ENCODE assay signal across 19 mouse cellular contexts in the genomic region with DNA sequence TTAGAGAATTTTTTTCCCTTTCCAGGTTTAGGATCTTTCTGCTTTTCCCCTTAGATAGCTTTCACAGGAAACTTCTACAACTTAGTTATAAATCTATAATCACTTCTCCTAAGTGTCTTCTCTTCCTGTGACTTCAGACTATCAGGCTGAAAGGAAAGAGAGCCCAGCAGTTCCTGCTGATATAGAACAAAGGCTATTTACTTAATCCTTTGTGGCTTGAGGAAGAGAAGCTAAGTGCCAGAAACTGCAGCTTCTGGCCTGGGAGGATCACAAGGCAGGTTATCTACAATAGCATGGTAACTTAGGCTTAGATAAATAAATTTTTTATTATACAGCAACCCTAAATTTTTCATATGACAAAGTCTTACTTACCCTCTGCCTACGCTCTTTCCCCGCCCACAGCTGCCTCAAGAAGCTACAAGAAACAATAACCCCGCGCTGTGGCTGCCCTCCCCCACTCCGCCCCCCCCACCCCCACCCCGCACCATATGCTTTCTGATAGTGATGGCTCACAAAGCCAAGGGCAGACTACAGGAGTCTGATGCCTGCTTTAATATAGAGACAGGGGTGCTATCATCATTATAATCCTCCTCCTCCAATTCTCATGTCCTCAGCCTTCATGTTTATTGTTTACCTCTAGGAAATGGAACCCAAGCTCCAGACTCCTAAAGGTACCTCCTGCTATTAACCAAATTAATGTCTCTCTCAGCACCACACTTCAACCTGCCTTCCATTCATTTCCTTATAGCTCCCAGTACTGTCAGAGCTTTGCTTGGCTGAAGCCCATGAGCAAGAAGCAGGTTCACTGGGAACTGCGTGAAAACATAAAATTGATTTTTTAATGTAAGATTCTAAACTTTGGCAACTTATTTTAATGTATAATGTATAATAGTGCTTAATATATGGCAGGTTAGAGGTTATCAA.
DNase-seq lines count a peak whose midpoint lies in the region; ATAC-seq and TF ChIP-seq lines count a peak whose summit lies in the region.
"Had no signal": no experiment of that assay in that cellular context is flagged by ENCODE, and none has a peak within 500 bp of the region (broad histone marks: within the 10 kb centered on the region; RNA-seq: fewer than 3 reads in every experiment).

No protein-coding gene starts in this region.

- TF ChIP-seq CTCF in hindbrain, postnatal 0 days (IDR thresholded peaks at IDR 0.05; ENCODE audit: low read depth), result no peak

- no peak for ATAC-seq in hindbrain, postnatal 0 days
- peak; percentile 59; the same call in 1 of the 2 replicates for ATAC-seq in forebrain, embryonic 13.5 days
- peak; percentile 51; the same call in 1 of the 2 replicates for ATAC-seq in hindbrain, embryonic 15.5 days (ENCODE audit: low FRiP score, low read depth)
- ATAC-seq in megakaryocyte progenitor cell, adult 5-6 weeks (replicated peaks; ENCODE audit: poor library complexity), result no peak
- ATAC-seq: intestine, embryonic 16.5 days had no signal

- H3K27me3 ChIP-seq in hindbrain, embryonic 10.5 days (ENCODE audit: insufficient read depth, poor library complexity, severe bottlenecking), result no peaks in the 10 kb centered on the region
- no peaks in the 10 kb centered on the region for H3K27me3 ChIP-seq in hindbrain, postnatal 0 days (ENCODE audit: insufficient read depth, low read length)
- no peaks in the 10 kb centered on the region for H3K27me3 ChIP-seq in forebrain, embryonic 13.5 days
- H3K27me3 ChIP-seq in hindbrain, embryonic 15.5 days, result no peaks in the 10 kb centered on the region
- H3K27me3 ChIP-seq: embryonic facial prominence, embryonic 13.5 days; heart, embryonic 13.5 days; limb, embryonic 12.5 days; liver, embryonic 13.5 days had no signal

- no peaks in the 10 kb centered on the region for H3K36me3 ChIP-seq in hindbrain, embryonic 10.5 days
- H3K36me3 ChIP-seq in hindbrain, postnatal 0 days (ENCODE audit: insufficient read depth, low read length), result no peaks in the 10 kb centered on the region
- no peaks in the 10 kb centered on the region for H3K36me3 ChIP-seq in forebrain, embryonic 13.5 days (ENCODE audit: poor library complexity, severe bottlenecking)
- no peaks in the 10 kb centered on the region for H3K36me3 ChIP-seq in hindbrain, embryonic 15.5 days
- H3K36me3 ChIP-seq: embryonic facial prominence, embryonic 13.5 days; heart, embryonic 13.5 days; limb, embryonic 12.5 days; liver, embryonic 13.5 days had no signal

- WGBS in hindbrain, embryonic 10.5 days, result 25% methylated on average over 7 of the region's 7 CpGs
- 19% methylated on average over 7 of the region's 7 CpGs for WGBS in hindbrain, postnatal 0 days
- WGBS in forebrain, embryonic 13.5 days, result 28% methylated on average over 7 of the region's 7 CpGs
- 19% methylated on average over 7 of the region's 7 CpGs for WGBS in hindbrain, embryonic 15.5 days

- DNase-seq in hindbrain, embryonic 10.5 days (ENCODE audit: low spot score), result peak; percentile 29
- DNase-seq in hindbrain, postnatal 0 days (ENCODE audit: low spot score), result no peak
- peak; percentile 20 for DNase-seq in R1 (ENCODE audit: low read depth, low spot score)
- DNase-seq in thymus, postnatal 25 days, result no peak
- DNase-seq: cerebellum, adult 11 months; cerebellum, postnatal 14 days; heart, postnatal 36 days; liver, embryonic 13.5 days; right cerebral cortex, postnatal 14 days; thymus, postnatal 14 days had no signal

- no peak overlapping the region for H3K4me3 ChIP-seq in hindbrain, embryonic 10.5 days
- H3K4me3 ChIP-seq in hindbrain, postnatal 0 days (ENCODE audit: low read length), result no peak overlapping the region
- H3K4me3 ChIP-seq in forebrain, embryonic 13.5 days, result no peak overlapping the region
- no peak overlapping the region for H3K4me3 ChIP-seq in hindbrain, embryonic 15.5 days
- H3K4me3 ChIP-seq: embryonic facial prominence, embryonic 13.5 days; heart, embryonic 13.5 days; limb, embryonic 12.5 days; liver, embryonic 13.5 days; myocyte had no signal

- H3K4me1 ChIP-seq in hindbrain, embryonic 10.5 days (replicated peaks), result peaks cover 7% of the 10 kb centered on the region
- H3K4me1 ChIP-seq in hindbrain, postnatal 0 days (ENCODE audit: insufficient read depth, low read length), result no peaks in the 10 kb centered on the region
- no peaks in the 10 kb centered on the region for H3K4me1 ChIP-seq in forebrain, embryonic 13.5 days
- H3K4me1 ChIP-seq in hindbrain, embryonic 15.5 days (replicated peaks), result no peaks in the 10 kb centered on the region
- H3K4me1 ChIP-seq: embryonic facial prominence, embryonic 13.5 days; heart, embryonic 13.5 days; limb, embryonic 12.5 days; liver, embryonic 13.5 days had no signal

- no peaks in the 10 kb centered on the region for H3K9me3 ChIP-seq in hindbrain, embryonic 10.5 days
- H3K9me3 ChIP-seq in hindbrain, postnatal 0 days (ENCODE audit: low read length), result no peaks in the 10 kb centered on the region
- H3K9me3 ChIP-seq in forebrain, embryonic 13.5 days (replicated peaks), result no peaks in the 10 kb centered on the region
- H3K9me3 ChIP-seq in hindbrain, embryonic 15.5 days, result no peaks in the 10 kb centered on the region
- H3K9me3 ChIP-seq: embryonic facial prominence, embryonic 13.5 days; limb, embryonic 12.5 days; liver, embryonic 13.5 days had no signal

- H3K9ac ChIP-seq in hindbrain, postnatal 0 days (replicated peaks; ENCODE audit: low read length), result no peak overlapping the region
- H3K9ac ChIP-seq in forebrain, embryonic 13.5 days, result no peak overlapping the region
- H3K9ac ChIP-seq in hindbrain, embryonic 15.5 days, result no peak overlapping the region
- H3K9ac ChIP-seq: embryonic facial prominence, embryonic 13.5 days; heart, embryonic 13.5 days; limb, embryonic 12.5 days; liver, embryonic 13.5 days had no signal

- H3K27ac ChIP-seq in hindbrain, embryonic 10.5 days, result peak overlapping the region; percentile 78
- H3K27ac ChIP-seq in hindbrain, postnatal 0 days, result no peak overlapping the region
- no peak overlapping the region for H3K27ac ChIP-seq in forebrain, embryonic 13.5 days
- H3K27ac ChIP-seq in hindbrain, embryonic 15.5 days (replicated peaks), result no peak overlapping the region
- H3K27ac ChIP-seq: embryonic facial prominence, embryonic 13.5 days; heart, embryonic 13.5 days; limb, embryonic 12.5 days; liver, embryonic 13.5 days; stomach, postnatal 0 days had no signal

- H3K4me2 ChIP-seq in hindbrain, postnatal 0 days (ENCODE audit: low read depth, low read length), result no peak overlapping the region
- H3K4me2 ChIP-seq in forebrain, embryonic 13.5 days, result no peak overlapping the region
- H3K4me2 ChIP-seq in hindbrain, embryonic 15.5 days, result no peak overlapping the region
- H3K4me2 ChIP-seq: embryonic facial prominence, embryonic 13.5 days; heart, embryonic 13.5 days; limb, embryonic 12.5 days; liver, embryonic 13.5 days had no signal

Comparison
In these comparisons a context has a peak if more than half of its experiments do, and no peak if none do; other contexts are left out.
1. DNase-seq: peak in hindbrain, embryonic 10.5 days (single experiment) and R1 (single experiment); none in hindbrain, postnatal 0 days (single experiment) and thymus, postnatal 25 days (single experiment).
2. ATAC-seq: peak in forebrain, embryonic 13.5 days (single experiment) and hindbrain, embryonic 15.5 days (single experiment); none in hindbrain, postnatal 0 days (single experiment) and megakaryocyte progenitor cell, adult 5-6 weeks (single experiment).